Mouse (Mus musculus) adrenal gland, adult 2 months (tissue): ENCODE results near the gene Vav1. TPM values are rescaled to one million over a fixed set of nuclear protein-coding genes. Genes with fewer than 3 reads are reported as not detected.
A peak's percentile ranks its signal among the peaks of the same experiment; 100 is the strongest.

Experiments used
- DNase-seq: peaks from one replicate; pipeline ENCODE4 v3.0.0; 2021
- long read RNA-seq: library from polyadenylated mRNA; stranded (forward); transcript quantifications from one replicate; pipeline ENCODE4 v2.0.0, GENCODE M21; 2021
- polyA plus RNA-seq: library from polyadenylated mRNA; depleted of rRNA; stranded (reverse); fragments of >200 nt; gene quantifications from 2 replicates; pipeline ENCODE4 v1.2.3, GENCODE M21; 2012; rRNA removed
- total RNA-seq, 2 experiments: library from RNA; stranded (reverse); gene quantifications; 2 replicates each; pipeline ENCODE4 v1.2.3; 2021

Vav1 gene
- 1 to 10 TPM; 2.0 to 4.3 TPM for total RNA-seq
- polyA plus RNA-seq = 1.1 and 1.3 TPM in 2 replicates
- long read RNA-seq, partial matches to known transcripts = 0 of 1 reads
- long read RNA-seq, other reads (novel, unspliced or antisense) = 1 of 1 reads

DNA sequence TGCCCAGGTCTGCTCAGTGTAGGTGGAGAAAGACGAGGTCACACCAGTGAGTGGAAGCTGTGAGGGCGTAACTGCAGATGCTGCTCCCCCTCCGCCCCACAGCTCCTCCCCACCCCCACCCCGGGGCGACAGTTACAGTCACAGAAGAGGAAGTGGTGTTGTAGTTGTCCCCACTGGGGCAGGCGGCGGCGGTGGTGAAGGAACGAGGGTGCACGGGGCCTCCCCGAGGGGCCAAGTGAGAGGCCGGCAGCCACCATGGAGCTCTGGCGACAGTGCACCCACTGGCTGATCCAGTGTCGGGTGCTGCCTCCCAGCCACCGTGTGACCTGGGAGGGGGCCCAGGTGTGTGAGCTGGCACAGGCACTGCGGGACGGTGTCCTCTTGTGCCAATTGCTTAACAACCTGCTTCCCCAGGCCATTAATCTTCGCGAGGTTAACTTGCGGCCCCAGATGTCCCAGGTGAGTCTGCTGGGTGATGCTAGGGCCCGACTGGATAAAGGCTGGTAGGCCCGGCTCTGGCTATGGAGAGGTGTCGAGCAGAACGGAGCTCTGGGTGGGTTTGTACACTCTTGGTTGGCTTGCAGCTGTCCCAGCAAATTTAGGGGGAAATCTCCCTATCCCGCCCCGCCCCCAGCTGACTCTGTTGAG is at the start of gene Vav1:
Gene Vav1, plus strand, starts transcription at position 158 of the 648 bp plus-strand sequence.
- DNase-seq = peak; percentile 36

DNA sequence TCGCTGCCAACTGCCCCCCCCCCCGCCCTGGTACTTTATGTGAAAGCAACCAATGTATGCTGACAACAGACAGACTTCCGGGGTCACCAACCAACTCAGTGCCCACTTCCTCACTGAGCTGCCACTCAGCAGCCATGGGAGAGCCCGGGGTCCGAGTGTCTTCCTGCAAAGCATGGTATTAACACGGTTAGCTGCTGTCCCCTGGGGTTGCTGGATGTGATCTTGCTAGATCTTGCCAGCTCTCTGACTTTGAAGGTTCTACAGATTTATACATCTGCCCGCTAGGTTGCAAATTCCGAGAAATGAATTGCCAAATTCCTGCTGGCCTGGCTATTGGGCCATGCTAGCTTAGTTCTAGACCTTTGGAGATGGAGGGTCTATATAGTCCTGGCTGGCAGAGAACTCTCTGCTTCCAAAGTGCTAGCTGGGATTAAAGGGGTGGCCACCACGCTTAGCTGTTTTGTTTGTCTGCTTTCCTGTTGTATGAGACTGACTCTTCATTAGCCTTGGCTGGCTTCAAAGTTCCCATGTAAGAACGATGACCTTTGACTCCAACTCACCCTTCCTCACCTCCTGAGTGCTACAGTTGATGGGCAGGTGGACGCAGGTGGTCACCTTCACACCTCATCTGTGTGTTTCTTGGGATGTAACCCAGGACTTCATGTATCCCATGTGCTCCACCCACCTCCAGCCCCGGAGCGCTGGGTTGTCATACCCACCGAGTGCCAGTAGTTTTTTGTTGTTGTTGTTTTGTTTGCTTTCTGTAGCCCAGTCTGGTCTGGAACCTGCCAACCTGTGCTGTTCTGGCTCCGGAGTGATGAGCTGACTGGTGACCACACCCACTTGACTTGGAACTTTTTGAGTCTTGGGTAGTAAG is 48.8 kb upstream of the Vav1 start:
- DNase-seq = peak; percentile 52

DNA sequence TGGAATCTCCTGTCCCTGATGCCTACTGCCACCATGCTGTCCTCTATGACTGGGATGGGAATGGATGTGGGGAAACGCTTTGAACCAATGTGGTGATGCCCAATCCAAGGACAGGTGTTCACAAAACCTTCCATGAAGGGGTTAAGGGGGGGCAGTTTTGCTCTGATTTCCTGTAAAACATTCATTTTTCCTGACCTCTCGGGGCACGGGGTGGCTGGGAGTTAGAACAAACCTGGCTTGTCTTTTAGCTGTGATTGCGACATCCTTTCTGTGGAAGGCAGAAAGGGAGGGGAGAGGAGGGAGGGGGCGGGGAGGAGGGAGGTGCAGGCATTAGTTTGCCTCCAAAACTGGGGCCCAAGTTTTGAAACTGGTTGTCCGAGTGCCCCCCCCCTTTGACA is 48.2 kb upstream of the Vav1 start:
- DNase-seq = peak; percentile 49

GRCm38 (mm10) chr17:57231321-57231771 is 47.6 kb upstream of the Vav1 start:
- peak; percentile 40 for DNase-seq

DNA sequence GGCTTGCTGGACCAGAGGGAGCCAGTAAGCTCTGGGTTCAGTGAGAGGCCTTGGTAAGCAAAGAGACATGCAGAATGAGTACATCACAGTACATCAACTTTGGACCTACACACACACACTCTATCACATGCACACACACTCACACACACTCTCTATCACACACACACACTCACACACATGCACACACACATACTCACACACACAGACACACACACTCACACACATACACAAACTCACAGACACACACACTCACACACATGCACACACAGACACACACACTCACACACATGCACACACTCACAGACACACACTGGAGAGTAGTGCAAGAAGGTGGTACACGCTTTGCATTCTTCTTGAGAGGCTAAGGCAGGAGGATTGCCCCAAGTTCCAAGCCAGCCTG is 46.7 kb upstream of the Vav1 start:
- DNase-seq = no peak

GRCm38 (mm10) chr17:57233038-57233437 is 45.9 kb upstream of the Vav1 start:
- peak; percentile 52 for DNase-seq

GRCm38 (mm10) chr17:57234254-57234928 is 44.5 kb upstream of the Vav1 start:
- DNase-seq = no peak

- DNase-seq = no peak
Observed at GRCm38 (mm10) chr17:57235803-57236202, 43.1 kb upstream of the Vav1 start.

DNA sequence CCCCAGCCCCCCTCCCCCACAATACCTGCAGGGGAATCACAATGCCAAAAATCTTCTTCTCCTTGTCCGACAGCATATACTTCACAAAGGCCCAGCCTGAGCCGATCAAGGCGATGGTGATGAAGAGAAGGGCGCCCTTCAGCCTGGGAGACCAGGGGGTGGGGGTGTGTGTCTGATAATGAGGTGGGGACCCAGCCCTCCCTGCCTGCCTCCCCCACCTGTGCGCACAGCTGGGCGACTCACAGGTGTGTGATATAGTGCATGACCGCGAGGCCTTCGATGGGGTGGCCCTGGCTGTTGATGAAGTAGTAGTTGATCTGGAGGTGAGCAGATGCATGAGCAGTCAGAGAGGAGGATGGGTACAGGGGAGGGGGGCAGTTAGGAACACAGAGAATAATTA is 41.7 kb upstream of the Vav1 start:
- DNase-seq = no peak

DNA sequence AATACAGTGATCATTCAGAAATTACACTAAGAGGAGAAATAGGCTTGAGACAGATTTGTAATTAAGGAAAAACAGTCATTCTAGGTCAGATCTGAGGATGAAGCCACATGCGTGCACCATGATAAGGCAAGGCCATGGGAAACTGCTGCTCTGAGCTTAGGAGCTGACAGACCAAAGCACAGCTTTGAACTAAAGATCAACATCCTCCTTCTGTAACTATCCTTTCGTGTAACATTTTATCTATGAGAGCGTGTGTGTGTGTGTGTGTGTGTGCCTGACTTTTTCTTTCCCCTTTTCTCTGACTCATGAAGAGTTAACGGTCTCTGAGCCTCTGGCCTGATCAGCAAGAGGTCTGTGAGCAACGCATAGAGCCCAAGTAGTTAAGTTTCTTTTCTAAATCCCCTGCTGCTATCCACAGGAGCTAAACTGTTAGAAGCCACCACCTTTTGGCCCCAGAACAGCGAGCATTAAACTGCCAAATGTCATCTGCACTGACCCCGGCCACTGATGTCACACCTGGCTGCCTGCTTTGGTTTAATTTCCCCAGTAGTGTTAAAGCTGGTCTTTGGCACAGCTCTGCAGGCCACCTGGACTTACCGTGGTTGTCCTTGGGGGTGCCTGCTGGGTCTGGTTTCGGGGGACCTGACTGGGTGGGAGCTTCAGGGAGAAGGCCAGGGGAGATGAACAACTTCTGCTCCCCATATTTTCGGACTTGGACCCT is 35.1 kb upstream of the Vav1 start:
- DNase-seq = no peak

DNA sequence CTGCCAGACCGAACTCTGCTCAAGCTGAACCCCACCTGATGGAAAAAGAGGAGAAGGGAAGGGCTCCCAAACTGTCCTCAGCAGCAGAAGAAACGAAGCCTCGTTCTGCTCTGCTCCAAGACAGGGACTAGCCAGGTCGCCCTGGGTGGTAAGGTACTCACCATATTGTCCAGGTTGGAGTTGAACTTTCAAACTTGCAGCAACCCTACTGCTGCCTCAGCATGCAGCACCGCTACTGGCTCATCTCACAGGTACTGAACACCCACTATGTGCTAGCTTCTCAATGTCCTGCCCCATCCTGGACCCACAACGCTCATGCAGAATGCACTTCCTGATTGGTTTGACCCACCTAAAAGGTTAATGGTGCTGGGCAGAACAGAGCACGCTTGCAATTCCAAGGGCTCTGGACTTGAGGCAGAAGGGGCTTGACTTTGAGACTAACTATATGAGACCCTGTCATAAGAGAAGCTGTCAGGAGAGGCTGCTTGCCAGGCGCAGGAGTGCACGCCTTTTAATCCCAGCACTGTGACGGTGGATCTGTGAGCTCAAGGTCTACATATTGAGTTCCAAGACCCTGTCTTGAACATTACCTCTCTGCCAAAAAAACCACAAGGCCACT is 33.5 kb upstream of the Vav1 start:
- no peak for DNase-seq

GRCm38 (mm10) chr17:57246663-57247392 is 32.1 kb upstream of the Vav1 start:
- no peak for DNase-seq

DNA sequence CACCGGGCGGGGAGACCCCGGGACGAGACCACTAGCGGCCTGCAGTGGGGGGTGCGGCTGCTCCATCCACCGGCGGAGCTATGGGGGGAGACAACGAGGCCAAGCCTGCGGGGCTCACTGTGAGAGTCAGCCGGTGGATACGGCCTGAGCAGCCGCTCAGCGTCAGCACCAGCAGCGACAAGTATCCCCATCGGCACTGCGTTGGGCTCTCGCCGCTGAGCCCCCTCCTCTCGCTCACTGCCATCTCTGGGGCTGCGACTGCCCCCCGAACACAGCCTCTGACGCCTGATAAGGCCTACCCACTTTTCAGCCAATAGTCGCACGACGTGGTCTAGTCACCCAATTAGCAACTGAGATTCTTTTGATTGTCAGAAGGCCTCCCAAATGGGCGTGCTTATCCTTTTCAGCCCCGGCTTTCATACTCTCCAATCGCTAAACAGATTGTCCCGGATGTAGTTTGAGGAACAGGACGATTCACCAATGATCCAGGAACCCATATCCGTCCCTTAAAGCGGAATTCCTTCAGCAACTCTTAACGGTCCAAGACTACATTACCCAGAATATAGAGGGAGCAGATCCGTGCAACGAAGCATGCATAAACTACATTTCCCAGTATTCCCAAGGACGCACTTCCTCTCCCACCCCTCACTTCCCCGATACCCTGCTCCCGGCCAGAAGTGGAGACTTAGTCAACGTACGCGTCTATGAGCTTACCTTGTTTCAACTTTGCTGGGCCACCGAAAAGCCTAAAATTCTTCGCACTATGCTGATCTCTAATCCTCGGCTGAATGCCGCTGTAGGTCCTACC is 31.3 kb upstream of the Vav1 start:
- DNase-seq = peak; percentile 96

- peak; percentile 92 for DNase-seq
Observed at GRCm38 (mm10) chr17:57248201-57248699, 30.6 kb upstream of the Vav1 start, which contains the start of gene Gpr108. Gene Gpr108, minus strand, starts transcription at chr17:57248446.

- no peak for DNase-seq
Observed at GRCm38 (mm10) chr17:57248771-57249170, 30.1 kb upstream of the Vav1 start.

- DNase-seq = peak; percentile 99
Observed at GRCm38 (mm10) chr17:57249186-57250181, 29.4 kb upstream of the Vav1 start, which contains the start of gene Trip10. Gene Trip10, plus strand, starts transcription at chr17:57249455.

DNA sequence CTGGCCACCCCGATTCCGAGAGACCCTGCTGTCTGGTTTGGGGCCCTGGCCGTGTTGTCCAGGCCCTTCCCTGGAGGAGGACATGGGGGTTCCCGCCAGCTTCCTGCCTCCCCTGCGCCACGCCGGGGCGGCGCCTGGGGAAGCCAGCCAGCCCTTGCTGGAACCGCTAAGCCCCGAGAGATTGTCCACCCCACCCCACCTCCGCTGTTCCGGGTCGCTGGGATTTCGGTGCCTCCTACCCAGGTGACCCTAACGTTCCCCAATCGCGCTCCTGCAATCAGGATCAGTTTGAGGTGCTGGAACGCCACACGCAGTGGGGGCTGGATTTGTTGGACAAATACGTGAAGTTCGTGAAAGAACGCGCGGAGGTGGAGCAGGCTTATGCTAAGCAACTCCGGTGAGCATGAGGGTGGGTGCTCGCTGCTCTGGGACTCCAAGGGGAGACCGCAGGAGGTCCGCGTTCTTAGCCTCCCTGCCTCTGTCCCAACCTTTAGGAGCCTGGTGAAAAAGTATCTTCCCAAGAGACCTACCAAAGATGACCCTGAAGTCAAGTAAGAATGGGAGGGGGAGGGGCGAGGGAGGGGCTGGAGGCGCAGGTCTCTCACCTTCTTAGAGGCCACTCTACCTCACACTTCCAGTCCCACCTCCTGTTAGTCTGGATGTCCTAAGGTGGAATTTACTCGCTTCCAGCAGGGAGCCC is 28.3 kb upstream of the Vav1 start:
- DNase-seq = peak; percentile 80
